Mouse (Mus musculus) midbrain, embryonic 11.5 days (tissue): ENCODE results near the gene Snapin. TPM values are rescaled to one million over a fixed set of nuclear protein-coding genes. Genes with fewer than 3 reads are reported as not detected.

Experiments used
- ATAC-seq: fragments of 200-750 bp; cut with Nextera tagmentation; 2 replicates; pipeline ENCODE4 v1.8.0; 2017; ENCODE audit warnings: moderate TSS enrichment, moderate library complexity; ENCODE audit not compliant: low FRiP score
- DNase-seq: peaks from one replicate; pipeline ENCODE4 v3.0.0; 2015; ENCODE audit warnings: low spot score; ENCODE audit errors: missing footprints
- H3K27ac ChIP-seq: fragments of 300-500 bp; sonication (generic); 2 replicates; pipeline ENCODE4 v1.5.1; 2014; ENCODE audit warnings: low read depth, low read length
- H3K27me3 ChIP-seq: fragments of 300-500 bp; sonication (generic); 2 replicates; pipeline ENCODE4 v1.6.1; 2014; ENCODE audit warnings: mild to moderate bottlenecking, low read length, moderate library complexity, mixed read lengths; ENCODE audit not compliant: control insufficient read depth, insufficient read depth
- H3K36me3 ChIP-seq: fragments of 300-500 bp; sonication (generic); 2 replicates; pipeline ENCODE4 v1.6.1; 2014; ENCODE audit warnings: mild to moderate bottlenecking, low read length, moderate library complexity, mixed read lengths; ENCODE audit not compliant: control insufficient read depth, insufficient read depth
- H3K4me1 ChIP-seq: fragments of 300-500 bp; sonication (generic); 2 replicates; pipeline ENCODE4 v1.6.1; 2014; ENCODE audit warnings: low read length; ENCODE audit not compliant: control insufficient read depth, insufficient read depth
- H3K4me2 ChIP-seq: fragments of 300-500 bp; sonication (generic); 2 replicates; pipeline ENCODE4 v1.6.1; 2014; ENCODE audit warnings: mild to moderate bottlenecking, moderate library complexity
- H3K4me3 ChIP-seq: fragments of 300-500 bp; sonication (generic); 2 replicates; pipeline ENCODE4 v1.5.1; 2014; ENCODE audit warnings: low read depth, low read length
- H3K9ac ChIP-seq: fragments of 300-500 bp; sonication (generic); 2 replicates; pipeline ENCODE4 v1.6.1; 2014; ENCODE audit warnings: low read length
- H3K9me3 ChIP-seq: fragments of 300-500 bp; sonication (generic); 2 replicates; pipeline ENCODE4 v1.6.1; 2016; ENCODE audit warnings: low read length; ENCODE audit not compliant: control insufficient read depth
- WGBS: fragments of 180-500 bp; shearing (Covaris S2); extraction: QIAGEN DNeasy Blood & Tissue Kit; methylation state at CpG from one replicate; pipeline ENCODE4 v1.1.7; 2014; 5-methylcytosine and 5-hydroxymethylcytosine counted together
- polyA plus RNA-seq: library from polyadenylated mRNA; unstranded; fragments of >200 nt; fragmentation: Nextera tagmentation; extraction: Ambion mirVana; gene quantifications from 2 replicates; pipeline ENCODE4 v1.2.1, GENCODE M21; 2014

Gene Snapin
- polyA plus RNA-seq, 1 experiment from 2014 or later: 70.9 TPM

DNA sequence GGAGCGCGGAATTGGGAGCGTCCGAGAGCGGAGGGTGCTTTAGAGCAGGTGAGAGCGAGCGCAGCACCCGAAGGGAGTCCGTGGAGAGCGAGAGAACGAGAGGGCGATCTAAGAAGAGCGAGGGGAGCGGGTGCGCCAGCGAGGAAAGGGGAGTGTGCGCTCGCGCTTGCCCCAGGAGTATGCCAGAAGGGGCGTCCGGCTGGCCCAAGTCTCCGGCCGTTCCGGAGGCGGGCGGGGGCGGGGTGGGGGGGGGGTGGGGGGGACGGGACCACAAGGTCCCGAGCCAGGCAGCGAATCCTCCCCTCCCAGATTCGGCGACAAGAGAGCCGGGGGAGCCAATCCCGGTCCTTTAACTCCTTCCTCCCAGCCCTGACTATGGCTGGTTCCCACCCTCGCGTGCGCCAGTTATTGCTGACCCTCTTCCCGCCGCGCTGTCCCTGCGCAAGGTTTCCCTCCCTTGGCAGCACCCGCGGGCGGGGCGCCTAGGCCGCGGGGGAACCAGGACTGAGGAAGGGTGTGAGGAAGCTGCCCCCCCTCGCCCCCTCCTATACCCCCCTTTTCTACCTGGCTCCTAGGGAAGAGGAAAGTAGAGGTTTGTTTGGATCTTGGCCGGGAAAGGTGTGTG lies 25.0 kb downstream of the Snapin start, which contains the start of gene Npr1:
TSS of gene Npr1 (minus strand) at position 181 of the 625 bp plus-strand sequence.
- Histone ChIP-seq H3K4me3 (peak within 1 kb of the TSS; percentile 43), H3K4me2 (peak within 1 kb of the TSS; percentile 56), H3K36me3 (no peaks in the 10 kb centered on the region), H3K27ac (no peak within 1 kb of the TSS), H3K9me3 (no peaks in the 10 kb centered on the region), H3K4me1 (peaks cover 12% of the 10 kb centered on the region; the same call in 1 of the 2 replicates), H3K27me3 (peaks cover 39% of the 10 kb centered on the region), H3K9ac (peak within 1 kb of the TSS; percentile 28; the same call in 1 of the 2 replicates)
- under 1% methylated on average over 32 of the region's 49 CpGs for WGBS
- ATAC-seq (peak; percentile 71), DNase-seq (peak; percentile 95)

DNA sequence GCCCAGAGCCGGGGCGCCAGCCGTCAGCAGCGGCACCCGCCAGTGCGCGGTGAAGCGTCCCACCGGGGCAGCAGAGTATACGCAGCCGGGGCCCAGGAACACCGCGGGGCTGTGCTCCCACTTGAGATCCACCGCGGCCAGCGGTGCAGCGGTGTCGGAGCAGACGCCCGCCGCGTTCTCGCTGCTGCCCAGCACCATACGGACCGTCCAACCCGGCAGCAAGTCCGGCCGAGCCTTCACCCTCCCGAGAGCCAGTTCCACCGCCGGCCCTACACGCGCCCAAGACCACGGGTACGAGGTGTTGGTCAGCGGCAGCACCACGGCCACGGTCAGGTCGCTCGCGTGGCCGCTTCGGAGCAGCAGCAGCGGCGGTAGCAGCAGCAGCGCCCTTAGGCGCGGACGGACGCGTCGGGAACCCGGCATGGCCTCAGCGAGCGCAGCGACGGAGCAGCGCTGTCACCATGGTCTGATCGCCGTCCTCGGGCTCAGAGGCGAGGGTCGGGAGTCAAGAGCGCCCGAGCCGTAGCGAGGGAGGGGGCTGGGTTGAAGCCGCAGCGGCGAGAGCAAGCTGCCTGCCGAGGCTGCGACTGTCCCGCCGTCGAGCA lies 25.6 kb downstream of the Snapin start:
- WGBS: 2% methylated on average over 75 of the region's 75 CpGs
- Histone ChIP-seq H3K27ac (no peak overlapping the region), H3K4me3 (peak overlapping the region; percentile 43), H3K36me3 (no peaks in the 10 kb centered on the region), H3K4me1 (peaks cover 12% of the 10 kb centered on the region; the same call in 1 of the 2 replicates), H3K9me3 (no peaks in the 10 kb centered on the region), H3K27me3 (peaks cover 39% of the 10 kb centered on the region), H3K4me2 (peak overlapping the region; percentile 56), H3K9ac (peak overlapping the region; percentile 24; the same call in 1 of the 2 replicates)
- peak; percentile 45 for ATAC-seq
- peak; percentile 95 for DNase-seq

DNA sequence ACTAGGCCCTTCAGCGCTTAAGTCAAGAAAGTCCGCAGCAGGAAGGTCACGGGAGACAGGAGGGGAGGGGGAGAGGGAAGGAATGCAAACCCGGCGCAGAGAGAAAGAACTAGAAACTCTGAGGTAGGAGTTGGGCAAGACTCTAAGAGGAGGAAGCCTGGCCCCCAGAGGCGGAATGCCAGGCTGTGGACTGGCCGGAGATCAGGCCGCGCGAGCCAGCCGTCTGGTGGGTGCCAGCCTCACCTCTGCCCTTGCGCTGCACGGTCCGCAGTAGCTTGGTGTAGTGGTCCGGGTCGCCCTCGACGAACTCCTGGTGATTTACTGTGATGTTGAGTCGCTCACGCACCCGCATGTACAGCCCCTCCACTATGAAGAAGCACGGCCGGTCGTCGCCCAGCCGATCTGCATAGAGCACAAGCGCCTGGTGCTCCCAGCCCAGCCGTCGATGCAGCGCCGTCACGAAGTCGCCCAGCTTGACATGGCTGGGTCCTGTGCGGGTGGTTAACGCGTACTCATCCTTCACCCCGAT lies 26.2 kb downstream of the Snapin start:
- WGBS: 9% methylated on average over 37 of the region's 37 CpGs

DNA sequence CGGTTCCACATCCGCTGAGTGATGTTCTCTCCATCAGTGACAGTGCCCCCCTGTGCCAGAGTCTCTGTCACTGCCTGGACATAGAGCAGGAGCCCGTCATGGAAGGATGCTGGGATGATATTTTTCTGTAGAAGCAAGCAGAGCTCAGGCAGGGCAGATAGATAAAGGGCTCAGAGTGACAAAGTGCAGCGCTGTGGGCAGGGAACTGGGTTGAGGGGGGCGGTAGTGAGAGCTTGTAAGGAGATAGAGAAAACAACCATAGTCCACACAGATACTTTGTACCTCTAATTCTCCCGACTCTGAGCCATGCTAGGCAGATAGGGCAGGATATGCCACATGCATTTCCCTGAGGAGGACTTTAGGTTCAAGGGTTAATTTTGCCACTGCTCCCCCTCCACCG lies 28.3 kb downstream of the Snapin start:
- no peak overlapping the region for H3K9ac ChIP-seq
- peaks cover 12% of the 10 kb centered on the region; the same call in 1 of the 2 replicates for H3K4me1 ChIP-seq
- H3K9me3 ChIP-seq: no peaks in the 10 kb centered on the region
- H3K27ac ChIP-seq: no peak overlapping the region
- DNase-seq (no peak), ATAC-seq (no peak)
- no peak overlapping the region for H3K4me3 ChIP-seq
- 27% methylated on average over 7 of the region's 7 CpGs for WGBS
- H3K27me3 ChIP-seq: peaks cover 39% of the 10 kb centered on the region
- no peaks in the 10 kb centered on the region for H3K36me3 ChIP-seq
- no peak overlapping the region for H3K4me2 ChIP-seq

More for the DNA sequence above, 26.2 kb downstream of the Snapin start:
- Histone ChIP-seq H3K36me3 (no peaks in the 10 kb centered on the region), H3K4me2 (peak overlapping the region; percentile 56), H3K4me1 (peaks cover 12% of the 10 kb centered on the region; the same call in 1 of the 2 replicates), H3K9ac (no peak overlapping the region), H3K9me3 (no peaks in the 10 kb centered on the region), H3K4me3 (peak overlapping the region; percentile 43), H3K27ac (no peak overlapping the region), H3K27me3 (peaks cover 39% of the 10 kb centered on the region)
- peak; percentile 90 for DNase-seq
- peak; percentile 23; the same call in 1 of the 2 replicates for ATAC-seq

DNA sequence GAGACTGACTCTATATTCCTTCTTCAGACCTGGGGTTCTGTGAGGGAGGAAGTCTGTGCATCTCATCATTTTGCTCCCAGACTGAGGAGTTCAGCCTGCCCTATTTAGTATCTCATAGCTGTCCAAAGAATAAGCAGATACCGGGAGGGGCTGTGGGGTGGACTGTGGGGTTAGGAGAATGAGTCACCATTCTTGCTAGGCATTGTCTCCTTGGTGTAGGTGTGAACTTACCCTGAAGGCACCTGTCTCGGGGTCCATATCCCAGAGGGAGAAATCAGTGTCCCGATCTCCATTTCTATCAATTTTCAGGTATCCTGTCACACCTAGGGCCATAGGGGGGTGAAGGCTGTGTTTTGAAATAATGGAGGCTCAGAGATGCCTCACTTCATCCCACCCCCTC lies 28.9 kb downstream of the Snapin start:
- H3K4me1 ChIP-seq: peaks cover 12% of the 10 kb centered on the region; the same call in 1 of the 2 replicates
- no peak overlapping the region for H3K4me2 ChIP-seq
- WGBS: 94% methylated on average over 3 of the region's 3 CpGs
- H3K27me3 ChIP-seq: peaks cover 39% of the 10 kb centered on the region
- DNase-seq (no peak), ATAC-seq (no peak)
- H3K9me3 ChIP-seq: no peaks in the 10 kb centered on the region
- no peak overlapping the region for H3K27ac ChIP-seq
- no peaks in the 10 kb centered on the region for H3K36me3 ChIP-seq
- H3K9ac ChIP-seq: no peak overlapping the region
- H3K4me3 ChIP-seq: no peak overlapping the region

DNA sequence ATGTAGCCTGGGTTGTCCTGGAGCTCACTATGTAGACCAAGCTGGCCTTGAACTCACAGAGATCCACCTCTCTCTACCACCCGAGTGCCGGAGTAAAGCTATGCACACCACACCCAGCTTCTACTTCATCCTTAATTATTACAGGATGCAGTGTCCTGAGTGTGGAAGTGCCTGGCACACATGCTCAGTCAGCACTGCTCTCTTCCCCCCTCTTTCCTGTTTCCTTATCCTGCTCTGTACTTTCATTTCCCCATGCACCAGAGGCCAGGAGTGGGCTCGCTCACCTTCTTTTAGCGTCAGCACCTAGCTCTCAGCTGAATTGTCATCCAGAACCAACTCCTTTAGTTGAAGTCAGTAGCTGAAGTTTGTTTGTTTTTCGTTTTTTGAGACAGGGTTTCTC lies 30.5 kb downstream of the Snapin start:
- Histone ChIP-seq H3K36me3 (no peaks in the 10 kb centered on the region), H3K9ac (no peak overlapping the region), H3K4me1 (peaks cover 5% of the 10 kb centered on the region; the same call in 1 of the 2 replicates), H3K27ac (no peak overlapping the region), H3K9me3 (no peaks in the 10 kb centered on the region), H3K4me3 (no peak overlapping the region), H3K4me2 (no peak overlapping the region), H3K27me3 (peaks cover 29% of the 10 kb centered on the region)
- WGBS: 76% methylated on average over 5 of the region's 5 CpGs
- no peak for ATAC-seq
- no peak for DNase-seq

DNA sequence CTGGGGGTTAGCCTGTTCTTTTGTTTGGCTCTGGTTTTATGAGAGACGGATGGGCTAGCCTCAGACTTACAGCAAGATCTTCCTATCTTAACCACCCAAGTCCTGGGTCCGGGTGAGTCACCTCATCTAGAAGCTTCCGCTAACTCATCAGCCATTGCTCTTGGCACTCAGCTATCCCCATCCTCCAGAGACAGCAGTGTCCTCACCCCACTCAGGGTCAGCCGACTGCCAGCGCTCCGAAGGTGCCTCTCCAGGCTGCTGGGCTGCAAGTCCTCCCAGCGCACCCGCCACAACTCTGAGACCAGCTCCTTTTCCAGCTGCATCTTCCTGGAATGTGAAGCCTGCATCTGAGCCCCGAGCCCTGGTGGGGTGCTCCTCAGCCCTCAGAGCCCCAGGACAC lies 31.1 kb downstream of the Snapin start:
- DNase-seq: no peak
- Histone ChIP-seq H3K27me3 (peaks cover 23% of the 10 kb centered on the region), H3K36me3 (no peaks in the 10 kb centered on the region), H3K9me3 (no peaks in the 10 kb centered on the region), H3K4me1 (no peaks in the 10 kb centered on the region), H3K27ac (no peak overlapping the region), H3K4me3 (no peak overlapping the region), H3K9ac (no peak overlapping the region), H3K4me2 (no peak overlapping the region)
- no peak for ATAC-seq
- 82% methylated on average over 9 of the region's 9 CpGs for WGBS

DNA sequence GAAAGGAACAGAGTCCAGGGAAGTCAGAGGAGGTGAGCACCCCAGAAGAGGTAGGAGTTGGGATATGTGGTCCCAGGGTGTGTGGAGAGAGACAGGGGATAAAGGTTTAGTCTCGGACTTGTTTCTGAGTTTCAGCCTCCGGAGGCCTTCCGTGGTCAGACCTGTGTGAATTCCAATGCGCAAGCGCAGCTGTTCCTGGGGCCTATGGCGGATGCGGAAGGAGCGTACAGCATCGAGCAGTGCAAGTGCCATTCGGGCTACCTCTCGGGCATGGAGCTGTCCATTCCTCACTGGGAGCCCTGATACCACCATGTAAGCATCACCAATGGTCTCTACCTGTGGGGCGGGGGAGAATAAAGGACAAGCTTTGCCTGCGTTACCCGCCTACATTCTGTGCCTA lies 35.9 kb downstream of the Snapin start:
- ATAC-seq (no peak), DNase-seq (no peak)
- 89% methylated on average over 14 of the region's 14 CpGs for WGBS
- Histone ChIP-seq H3K36me3 (no peaks in the 10 kb centered on the region), H3K4me1 (no peaks in the 10 kb centered on the region), H3K9ac (no peak overlapping the region), H3K4me2 (no peak overlapping the region), H3K9me3 (no peaks in the 10 kb centered on the region), H3K4me3 (no peak overlapping the region), H3K27me3 (no peaks in the 10 kb centered on the region), H3K27ac (no peak overlapping the region)
